Mouse (Mus musculus) lung, embryonic 16.5 days (tissue): ENCODE measurements around the gene Dkc1. TPM values are rescaled to one million over a fixed set of nuclear protein-coding genes. Genes with fewer than 3 reads are reported as not detected.
A peak's percentile ranks its signal among the peaks of the same experiment; 100 is the strongest.
"Not testable (repeated sequence)": the region's sequence is repeated elsewhere in the genome, so short reads cannot be mapped to it uniquely, and the experiment has no call there.

Source experiments
- ATAC-seq: fragments of 200-750 bp; cut with Nextera tagmentation; 2 replicates; pipeline ENCODE4 v1.8.0; 2017; ENCODE audit warnings: low read depth, mild to moderate bottlenecking, moderate library complexity
- H3K27ac ChIP-seq: fragments of 300-500 bp; sonication (generic); 2 replicates; pipeline ENCODE4 v1.5.1; 2014; ENCODE audit warnings: mild to moderate bottlenecking, control low read depth, low read length
- H3K27me3 ChIP-seq: fragments of 300-500 bp; sonication (generic); 2 replicates; pipeline ENCODE4 v1.6.1; 2014; ENCODE audit warnings: low read depth, low read length, mixed read lengths; ENCODE audit not compliant: control insufficient read depth, insufficient read depth
- H3K36me3 ChIP-seq: fragments of 300-500 bp; sonication (generic); 2 replicates; pipeline ENCODE4 v1.6.1; 2014; ENCODE audit warnings: low read length; ENCODE audit not compliant: control insufficient read depth, insufficient read depth
- H3K4me1 ChIP-seq: fragments of 300-500 bp; sonication (generic); replicated peaks from 2 replicates; pipeline ENCODE4 v1.6.1; 2014; ENCODE audit warnings: low read length, mixed read lengths; ENCODE audit not compliant: control insufficient read depth, insufficient read depth
- H3K4me2 ChIP-seq: fragments of 300-500 bp; sonication (generic); 2 replicates; pipeline ENCODE4 v1.6.1; 2014; ENCODE audit warnings: low read depth, low read length, control low read depth
- H3K4me3 ChIP-seq: fragments of 300-500 bp; sonication (generic); 2 replicates; pipeline ENCODE4 v1.5.1; 2014; ENCODE audit warnings: mild to moderate bottlenecking, low read length, control low read depth
- H3K9ac ChIP-seq: fragments of 300-500 bp; sonication (generic); 2 replicates; pipeline ENCODE4 v1.6.1; 2014; ENCODE audit warnings: low read length, control low read depth
- H3K9me3 ChIP-seq: fragments of 300-500 bp; sonication (generic); 2 replicates; pipeline ENCODE4 v1.6.1; 2016; ENCODE audit warnings: low read length; ENCODE audit not compliant: control insufficient read depth
- WGBS: fragments of 180-500 bp; shearing (Covaris S2); extraction: QIAGEN DNeasy Blood & Tissue Kit; methylation state at CpG from one replicate; pipeline ENCODE4 v1.1.7; 2014; 5-methylcytosine and 5-hydroxymethylcytosine counted together
- polyA plus RNA-seq: library from polyadenylated mRNA; unstranded; fragments of >200 nt; fragmentation: Nextera tagmentation; extraction: Ambion mirVana; gene quantifications from 2 replicates; pipeline ENCODE4 v1.2.1, GENCODE M21; 2015

Dkc1 gene
- polyA plus RNA-seq, 1 experiment from 2014 or later, result 108 TPM

GRCm38 (mm10) chrX:75136938-75137337 lies 41.3 kb downstream of the Dkc1 start:
- Histone ChIP-seq H3K27ac (no peak overlapping the region), H3K36me3 (no peaks in the 10 kb centered on the region), H3K4me1 (no peaks in the 10 kb centered on the region), H3K4me3 (no peak overlapping the region), H3K27me3 (no peaks in the 10 kb centered on the region), H3K4me2 (no peak overlapping the region), H3K9ac (no peak overlapping the region), H3K9me3 (no peaks in the 10 kb centered on the region)
- no peak for ATAC-seq

GRCm38 (mm10) chrX:75137729-75138128 lies 42.1 kb downstream of the Dkc1 start:
- Histone ChIP-seq H3K27ac (no peak overlapping the region), H3K9me3 (no peaks in the 10 kb centered on the region), H3K4me1 (no peaks in the 10 kb centered on the region), H3K27me3 (no peaks in the 10 kb centered on the region), H3K36me3 (no peaks in the 10 kb centered on the region), H3K9ac (no peak overlapping the region), H3K4me2 (no peak overlapping the region), H3K4me3 (no peak overlapping the region)
- no peak for ATAC-seq
- WGBS, result 78% methylated on average over 2 of the region's 2 CpGs

- 96% methylated on average over 2 of the region's 2 CpGs for WGBS
- Histone ChIP-seq H3K4me3 (no peak overlapping the region), H3K4me1 (no peaks in the 10 kb centered on the region), H3K9me3 (no peaks in the 10 kb centered on the region), H3K9ac (no peak overlapping the region), H3K27ac (no peak overlapping the region), H3K4me2 (no peak overlapping the region), H3K36me3 (no peaks in the 10 kb centered on the region), H3K27me3 (no peaks in the 10 kb centered on the region)
- ATAC-seq, result no peak
Measured at GRCm38 (mm10) chrX:75138182-75138581, 42.5 kb downstream of the Dkc1 start.

- WGBS, result 21% methylated on average over 23 of the region's 42 CpGs
- ATAC-seq, result peak; percentile 74
- not testable (repeated sequence) for H3K36me3 ChIP-seq, H3K4me1 ChIP-seq, H3K27ac ChIP-seq, H3K27me3 ChIP-seq, H3K9me3 ChIP-seq
- Histone ChIP-seq H3K4me3 (peak overlapping the region; percentile 38), H3K9ac (0 out of 2 replicates have a peak overlapping the region, but pooled peaks have one; percentile 43), H3K4me2 (peak overlapping the region; percentile 56)
Measured at GRCm38 (mm10) chrX:75143124-75143555, 47.5 kb downstream of the Dkc1 start.

- no peaks in the 10 kb centered on the region for H3K36me3 ChIP-seq
- no peak for ATAC-seq
- H3K4me1 ChIP-seq, result no peaks in the 10 kb centered on the region
- H3K27ac ChIP-seq, result no peak overlapping the region
- H3K4me2 ChIP-seq, result no peak overlapping the region
- WGBS, result 40% methylated on average over 4 of the region's 4 CpGs
- H3K9ac ChIP-seq, result no peak overlapping the region
- H3K4me3 ChIP-seq, result no peak overlapping the region
- H3K27me3 ChIP-seq, result no peaks in the 10 kb centered on the region
- no peaks in the 10 kb centered on the region for H3K9me3 ChIP-seq
Measured at GRCm38 (mm10) chrX:75148414-75148813, 52.8 kb downstream of the Dkc1 start.

GRCm38 (mm10) chrX:75150304-75150703 lies 54.6 kb downstream of the Dkc1 start:
- H3K4me2 ChIP-seq, result no peak overlapping the region
- H3K27ac ChIP-seq, result no peak overlapping the region
- WGBS, result 68% methylated on average over 2 of the region's 2 CpGs
- H3K27me3 ChIP-seq, result no peaks in the 10 kb centered on the region
- H3K4me1 ChIP-seq, result no peaks in the 10 kb centered on the region
- H3K36me3 ChIP-seq, result no peaks in the 10 kb centered on the region
- H3K9ac ChIP-seq, result no peak overlapping the region
- H3K4me3 ChIP-seq, result no peak overlapping the region
- no peaks in the 10 kb centered on the region for H3K9me3 ChIP-seq
- ATAC-seq, result no peak

- no peak overlapping the region for H3K4me3 ChIP-seq
- H3K27ac ChIP-seq, result no peak overlapping the region
- no peaks in the 10 kb centered on the region for H3K4me1 ChIP-seq
- H3K9me3 ChIP-seq, result no peaks in the 10 kb centered on the region
- no peak for ATAC-seq
- WGBS, result 33% methylated on average over 1 of the region's 1 CpGs
- no peak overlapping the region for H3K4me2 ChIP-seq
- H3K36me3 ChIP-seq, result no peaks in the 10 kb centered on the region
- H3K27me3 ChIP-seq, result no peaks in the 10 kb centered on the region
- no peak overlapping the region for H3K9ac ChIP-seq
Measured at GRCm38 (mm10) chrX:75152249-75152648, 56.6 kb downstream of the Dkc1 start.

- H3K9me3 ChIP-seq, result no peaks in the 10 kb centered on the region
- 14% methylated on average over 29 of the region's 49 CpGs for WGBS
- peak; percentile 93 for ATAC-seq
Measured at GRCm38 (mm10) chrX:75155576-75156243, 60.1 kb downstream of the Dkc1 start.

More at GRCm38 (mm10) chrX:75155576-75156243, 60.1 kb downstream of the Dkc1 start:
- H3K27me3 ChIP-seq, result no peaks in the 10 kb centered on the region
- peak overlapping the region; percentile 56 for H3K9ac ChIP-seq
- H3K27ac ChIP-seq, result no peak overlapping the region
- no peaks in the 10 kb centered on the region for H3K36me3 ChIP-seq
- H3K4me1 ChIP-seq, result no peaks in the 10 kb centered on the region
- peak overlapping the region; percentile 50 for H3K4me3 ChIP-seq
- H3K4me2 ChIP-seq, result peak overlapping the region; percentile 68
